Mouse (Mus musculus): ENCODE results near the gene Zmym5. TPM values are rescaled to one million over a fixed set of nuclear protein-coding genes. Genes with fewer than 3 reads are reported as not detected.
"Not testable (repeated sequence)": the region's sequence is repeated elsewhere in the genome, so short reads cannot be mapped to it uniquely, and the experiment has no call there.

Gene Zmym5
- polyA plus RNA-seq (2016; fragmentation: Nextera tagmentation; extraction: Ambion mirVana), result 17.8 and 23.3 TPM in 2 replicates

GRCm38 (mm10) chr14:56811701-56812339, at the start of gene Zmym5:
Zmym5 (minus strand) TSS chr14:56811716.
- WGBS, result under 1% methylated on average over 47 of the region's 72 CpGs
- H3K4me3 ChIP-seq, result peak within 1 kb of the TSS; percentile 76
- peaks cover 22% of the 10 kb centered on the region for H3K4me1 ChIP-seq (replicated peaks)
- DNase-seq (ENCODE audit: low spot score), result peak; percentile 94
- peak within 1 kb of the TSS; percentile 97 for H3K27ac ChIP-seq
- H3K9me3 ChIP-seq; H3K27me3 ChIP-seq (ENCODE audit: insufficient read depth, poor library complexity, severe bottlenecking): not testable (repeated sequence)
- peaks cover 26% of the 10 kb centered on the region for H3K36me3 ChIP-seq

GRCm38 (mm10) chr14:56849681-56850080, 38.2 kb upstream of the Zmym5 start:
- Histone ChIP-seq H3K4me1 (replicated peaks) (peaks cover 4% of the 10 kb centered on the region; the same call in 1 of the 2 replicates), H3K27me3 (ENCODE audit: insufficient read depth, poor library complexity, severe bottlenecking) (no peaks in the 10 kb centered on the region), H3K9me3 (peaks cover 19% of the 10 kb centered on the region), H3K4me3 (no peak overlapping the region), H3K36me3 (no peaks in the 10 kb centered on the region), H3K27ac (no peak overlapping the region)
- no peak for DNase-seq (ENCODE audit: low spot score)
- WGBS, result 67% methylated on average over 2 of the region's 2 CpGs

GRCm38 (mm10) chr14:56848322-56848721, 36.8 kb upstream of the Zmym5 start:
- WGBS, result 76% methylated on average over 2 of the region's 2 CpGs
- no peak for DNase-seq (ENCODE audit: low spot score)
- peaks cover 6% of the 10 kb centered on the region; the same call in 1 of the 2 replicates for H3K9me3 ChIP-seq

DNA sequence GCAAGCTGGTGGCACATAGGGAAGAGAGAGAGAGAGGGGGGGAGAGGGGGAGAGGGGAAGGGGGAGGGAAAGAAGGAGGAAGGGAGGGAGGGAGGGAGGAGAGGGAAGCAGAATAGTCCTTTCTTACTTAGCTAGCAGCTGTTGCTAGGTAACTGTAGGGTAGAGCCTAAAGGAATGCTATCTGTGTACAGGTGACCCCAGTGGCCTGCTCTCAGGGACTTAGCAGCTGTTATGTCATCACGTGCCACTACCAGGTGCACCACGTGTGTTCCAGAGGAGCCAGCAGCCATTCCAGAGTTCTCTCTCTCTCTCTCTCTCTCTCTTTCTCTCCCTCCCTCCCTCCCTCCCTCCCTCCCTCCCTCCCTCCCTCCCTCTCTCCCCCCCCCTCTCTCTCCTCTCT, 33.0 kb upstream of the Zmym5 start:
- peaks cover 12% of the 10 kb centered on the region for H3K4me1 ChIP-seq (replicated peaks)
- H3K27ac ChIP-seq, result no peak overlapping the region
- no peaks in the 10 kb centered on the region for H3K9me3 ChIP-seq
- H3K36me3 ChIP-seq, result no peaks in the 10 kb centered on the region
- H3K27me3 ChIP-seq (ENCODE audit: insufficient read depth, poor library complexity, severe bottlenecking), result no peaks in the 10 kb centered on the region
- no peak overlapping the region for H3K4me3 ChIP-seq
- DNase-seq (ENCODE audit: low spot score), result no peak
- WGBS, result 34% methylated on average over 2 of the region's 2 CpGs

More at GRCm38 (mm10) chr14:56848322-56848721, 36.8 kb upstream of the Zmym5 start:
- no peak overlapping the region for H3K27ac ChIP-seq
- H3K36me3 ChIP-seq, result no peaks in the 10 kb centered on the region
- H3K27me3 ChIP-seq (ENCODE audit: insufficient read depth, poor library complexity, severe bottlenecking), result no peaks in the 10 kb centered on the region
- no peak overlapping the region for H3K4me3 ChIP-seq
- H3K4me1 ChIP-seq (replicated peaks), result peaks cover 12% of the 10 kb centered on the region

- no peak overlapping the region for H3K27ac ChIP-seq
- 63% methylated on average over 4 of the region's 4 CpGs for WGBS
- DNase-seq (ENCODE audit: low spot score), result no peak
Observed at GRCm38 (mm10) chr14:56844033-56844432, 32.5 kb upstream of the Zmym5 start.

GRCm38 (mm10) chr14:56834576-56834975, 23.1 kb upstream of the Zmym5 start:
- WGBS, result 86% methylated on average over 5 of the region's 5 CpGs
- H3K9me3 ChIP-seq, result not testable (repeated sequence)

More at GRCm38 (mm10) chr14:56844033-56844432, 32.5 kb upstream of the Zmym5 start:
- Histone ChIP-seq H3K4me3 (no peak overlapping the region), H3K27me3 (ENCODE audit: insufficient read depth, poor library complexity, severe bottlenecking) (no peaks in the 10 kb centered on the region), H3K9me3 (no peaks in the 10 kb centered on the region), H3K36me3 (no peaks in the 10 kb centered on the region), H3K4me1 (replicated peaks) (peaks cover 12% of the 10 kb centered on the region)

GRCm38 (mm10) chr14:56833211-56833610, 21.7 kb upstream of the Zmym5 start:
- not testable (repeated sequence) for H3K9me3 ChIP-seq; H3K27me3 ChIP-seq (ENCODE audit: insufficient read depth, poor library complexity, severe bottlenecking); DNase-seq (ENCODE audit: low spot score); H3K27ac ChIP-seq; H3K4me3 ChIP-seq; H3K36me3 ChIP-seq; H3K4me1 ChIP-seq (replicated peaks)
- 84% methylated on average over 10 of the region's 10 CpGs for WGBS

More at GRCm38 (mm10) chr14:56834576-56834975, 23.1 kb upstream of the Zmym5 start:
- H3K4me1 ChIP-seq (replicated peaks); H3K4me3 ChIP-seq; H3K36me3 ChIP-seq; H3K27me3 ChIP-seq (ENCODE audit: insufficient read depth, poor library complexity, severe bottlenecking); DNase-seq (ENCODE audit: low spot score); H3K27ac ChIP-seq: not testable (repeated sequence)

DNA sequence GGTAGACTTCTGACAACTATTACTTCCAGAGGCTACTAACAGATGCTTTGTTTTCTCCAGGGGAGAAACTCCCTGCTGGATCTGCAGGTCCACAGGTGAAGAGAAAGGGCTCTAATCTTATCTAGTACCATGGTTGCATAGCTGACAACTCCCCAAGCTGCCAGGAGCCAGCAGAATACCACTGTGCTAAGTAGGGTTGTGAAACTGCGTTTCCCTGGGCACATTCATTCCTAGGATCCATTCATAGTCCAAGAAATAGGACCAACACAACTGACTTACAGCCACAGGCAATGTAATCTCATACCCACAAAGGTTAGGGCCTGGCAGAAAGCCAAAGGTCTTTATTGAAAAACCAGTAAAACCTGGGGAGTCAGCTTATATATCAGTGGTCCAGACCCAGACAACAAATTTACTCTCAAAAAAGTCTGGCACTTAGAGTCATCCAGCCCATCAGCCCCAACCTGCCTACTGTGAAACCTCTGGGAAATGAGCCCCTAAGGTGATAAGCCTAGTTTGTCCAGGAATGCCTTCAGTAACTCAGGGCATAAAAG, 21.1 kb upstream of the Zmym5 start:
- Histone ChIP-seq H3K4me1 (replicated peaks) (no peaks in the 10 kb centered on the region), H3K4me3 (no peak overlapping the region), H3K27me3 (ENCODE audit: insufficient read depth, poor library complexity, severe bottlenecking) (no peaks in the 10 kb centered on the region), H3K9me3 (0 out of 2 replicates have a peak, but pooled peaks cover 3% of the 10 kb centered on the region), H3K36me3 (no peaks in the 10 kb centered on the region), H3K27ac (no peak overlapping the region)
- no peak for DNase-seq (ENCODE audit: low spot score)
- 70% methylated on average over 1 of the region's 1 CpGs for WGBS

GRCm38 (mm10) chr14:56832147-56832546, 20.6 kb upstream of the Zmym5 start:
- DNase-seq (ENCODE audit: low spot score), result no peak
- Histone ChIP-seq H3K9me3 (0 out of 2 replicates have a peak, but pooled peaks cover 3% of the 10 kb centered on the region), H3K27ac (no peak overlapping the region), H3K36me3 (no peaks in the 10 kb centered on the region), H3K27me3 (ENCODE audit: insufficient read depth, poor library complexity, severe bottlenecking) (no peaks in the 10 kb centered on the region), H3K4me3 (no peak overlapping the region), H3K4me1 (replicated peaks) (no peaks in the 10 kb centered on the region)
- WGBS, result 87% methylated on average over 3 of the region's 3 CpGs

- Histone ChIP-seq H3K36me3 (no peaks in the 10 kb centered on the region), H3K27ac (no peak overlapping the region), H3K9me3 (0 out of 2 replicates have a peak, but pooled peaks cover 3% of the 10 kb centered on the region), H3K4me3 (no peak overlapping the region), H3K27me3 (ENCODE audit: insufficient read depth, poor library complexity, severe bottlenecking) (no peaks in the 10 kb centered on the region), H3K4me1 (replicated peaks) (no peaks in the 10 kb centered on the region)
- no peak for DNase-seq (ENCODE audit: low spot score)
Observed at GRCm38 (mm10) chr14:56830491-56831045, 19.1 kb upstream of the Zmym5 start.

DNA sequence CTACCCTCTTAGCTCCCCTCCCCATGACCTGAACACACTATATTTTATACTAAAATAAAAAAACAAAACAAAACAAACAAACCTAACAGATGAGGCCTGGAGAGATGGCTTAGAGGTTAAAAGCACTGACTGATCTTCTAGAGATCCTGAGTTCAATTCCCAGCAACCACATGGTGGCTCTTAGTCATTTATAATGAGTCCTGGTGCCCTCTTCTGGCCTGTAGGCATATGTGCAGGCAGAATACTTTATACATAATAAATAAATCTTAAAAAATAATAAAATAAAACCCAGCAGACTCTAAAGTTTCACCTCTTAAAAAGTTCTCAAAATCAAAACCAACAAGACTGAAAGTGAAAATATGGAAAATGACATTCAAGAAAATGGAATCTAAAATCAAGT, 13.0 kb upstream of the Zmym5 start:
- no peak for DNase-seq (ENCODE audit: low spot score)
- H3K4me3 ChIP-seq, result no peak overlapping the region
- no peaks in the 10 kb centered on the region for H3K27me3 ChIP-seq (ENCODE audit: insufficient read depth, poor library complexity, severe bottlenecking)
- no peak overlapping the region for H3K27ac ChIP-seq
- 0 out of 2 replicates have a peak, but pooled peaks cover 2% of the 10 kb centered on the region for H3K9me3 ChIP-seq
- H3K36me3 ChIP-seq, result no peaks in the 10 kb centered on the region
- H3K4me1 ChIP-seq (replicated peaks), result no peaks in the 10 kb centered on the region

GRCm38 (mm10) chr14:56817616-56818015, 6.1 kb upstream of the Zmym5 start:
- Histone ChIP-seq H3K27ac (peak overlapping the region; percentile 50; the same call in 1 of the 2 replicates), H3K4me3 (peak overlapping the region; percentile 30)
- DNase-seq (ENCODE audit: low spot score), result peak; percentile 17

DNA sequence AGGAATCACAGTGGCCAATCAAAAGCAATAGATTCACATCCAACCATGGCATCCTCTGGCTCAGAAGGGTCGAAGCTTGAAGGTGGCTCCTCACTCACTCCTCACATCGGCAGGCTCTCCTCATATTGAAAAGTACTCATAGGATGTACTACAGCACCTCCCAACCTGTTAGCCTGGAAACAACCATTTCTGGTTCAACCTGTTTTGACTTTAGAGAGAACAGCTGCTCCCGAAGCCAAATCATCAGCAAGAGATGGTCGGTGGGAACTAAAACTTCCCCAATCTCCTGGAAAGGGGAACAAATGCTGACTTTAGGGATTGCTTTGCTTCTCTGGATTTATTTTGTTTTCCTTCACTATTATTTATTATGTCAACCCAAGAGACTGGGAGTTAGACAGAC, 5.6 kb upstream of the Zmym5 start:
- 80% methylated on average over 4 of the region's 4 CpGs for WGBS
- DNase-seq (ENCODE audit: low spot score), result no peak
- peaks cover 18% of the 10 kb centered on the region for H3K4me1 ChIP-seq (replicated peaks)
- no peaks in the 10 kb centered on the region for H3K36me3 ChIP-seq
- H3K9me3 ChIP-seq, result no peaks in the 10 kb centered on the region
- no peaks in the 10 kb centered on the region for H3K27me3 ChIP-seq (ENCODE audit: insufficient read depth, poor library complexity, severe bottlenecking)
- H3K4me3 ChIP-seq, result no peak overlapping the region
- H3K27ac ChIP-seq, result no peak overlapping the region

More at GRCm38 (mm10) chr14:56817616-56818015, 6.1 kb upstream of the Zmym5 start:
- peaks cover 16% of the 10 kb centered on the region for H3K4me1 ChIP-seq (replicated peaks)
- H3K27me3 ChIP-seq (ENCODE audit: insufficient read depth, poor library complexity, severe bottlenecking), result no peaks in the 10 kb centered on the region
- H3K9me3 ChIP-seq, result no peaks in the 10 kb centered on the region
- WGBS, result 13% methylated on average over 11 of the region's 11 CpGs
- H3K36me3 ChIP-seq, result no peaks in the 10 kb centered on the region

Measured in hindbrain, embryonic 10.5 days (tissue).